Mouse (Mus musculus) forebrain, embryonic 16.5 days (tissue): ENCODE results near the gene Kcnn1. TPM values are rescaled to one million over a fixed set of nuclear protein-coding genes. Genes with fewer than 3 reads are reported as not detected.

Experiments
- ATAC-seq: fragments of 200-750 bp; cut with Nextera tagmentation; 2 replicates; pipeline ENCODE4 v1.8.0; 2017; ENCODE audit warnings: mild to moderate bottlenecking, moderate library complexity
- H3K27ac ChIP-seq: fragments of 300-500 bp; sonication (generic); 2 replicates; pipeline ENCODE4 v1.5.1; 2014; ENCODE audit warnings: low read length, control low read depth
- H3K27me3 ChIP-seq: fragments of 300-500 bp; sonication (generic); replicated peaks from 2 replicates; pipeline ENCODE4 v1.6.1; 2014; ENCODE audit warnings: low read length; ENCODE audit not compliant: control insufficient read depth, insufficient read depth
- H3K36me3 ChIP-seq: fragments of 300-500 bp; sonication (generic); 2 replicates; pipeline ENCODE4 v1.6.1; 2014; ENCODE audit not compliant: control insufficient read depth, insufficient read depth
- H3K4me1 ChIP-seq: fragments of 300-500 bp; sonication (generic); replicated peaks from 2 replicates; pipeline ENCODE4 v1.6.1; 2014; ENCODE audit warnings: low read length; ENCODE audit not compliant: control insufficient read depth, insufficient read depth
- H3K4me2 ChIP-seq: fragments of 300-500 bp; sonication (generic); 2 replicates; pipeline ENCODE4 v1.6.1; 2014; ENCODE audit warnings: mild to moderate bottlenecking, low read length, control low read depth
- H3K4me3 ChIP-seq: fragments of 300-500 bp; sonication (generic); replicated peaks from 2 replicates; pipeline ENCODE4 v1.5.1; 2014; ENCODE audit warnings: mild to moderate bottlenecking, low read length, control low read depth
- H3K9ac ChIP-seq: fragments of 300-500 bp; sonication (generic); replicated peaks from 2 replicates; pipeline ENCODE4 v1.6.1; 2014; ENCODE audit warnings: low read depth, low read length, control low read depth
- H3K9me3 ChIP-seq: fragments of 300-500 bp; sonication (generic); 2 replicates; pipeline ENCODE4 v1.6.1; 2016; ENCODE audit warnings: low read length; ENCODE audit not compliant: control insufficient read depth
- WGBS: fragments of 180-500 bp; shearing (Covaris S2); extraction: QIAGEN DNeasy Blood & Tissue Kit; methylation state at CpG from one replicate; pipeline ENCODE4 v1.1.7; 2014; 5-methylcytosine and 5-hydroxymethylcytosine counted together
- polyA plus RNA-seq: library from polyadenylated mRNA; unstranded; fragments of >200 nt; fragmentation: Nextera tagmentation; extraction: Ambion mirVana; gene quantifications from 2 replicates; pipeline ENCODE4 v1.2.1, GENCODE M21; 2015

The Kcnn1 gene
- polyA plus RNA-seq, 1 experiment from 2014 or later: 13.4 TPM

DNA sequence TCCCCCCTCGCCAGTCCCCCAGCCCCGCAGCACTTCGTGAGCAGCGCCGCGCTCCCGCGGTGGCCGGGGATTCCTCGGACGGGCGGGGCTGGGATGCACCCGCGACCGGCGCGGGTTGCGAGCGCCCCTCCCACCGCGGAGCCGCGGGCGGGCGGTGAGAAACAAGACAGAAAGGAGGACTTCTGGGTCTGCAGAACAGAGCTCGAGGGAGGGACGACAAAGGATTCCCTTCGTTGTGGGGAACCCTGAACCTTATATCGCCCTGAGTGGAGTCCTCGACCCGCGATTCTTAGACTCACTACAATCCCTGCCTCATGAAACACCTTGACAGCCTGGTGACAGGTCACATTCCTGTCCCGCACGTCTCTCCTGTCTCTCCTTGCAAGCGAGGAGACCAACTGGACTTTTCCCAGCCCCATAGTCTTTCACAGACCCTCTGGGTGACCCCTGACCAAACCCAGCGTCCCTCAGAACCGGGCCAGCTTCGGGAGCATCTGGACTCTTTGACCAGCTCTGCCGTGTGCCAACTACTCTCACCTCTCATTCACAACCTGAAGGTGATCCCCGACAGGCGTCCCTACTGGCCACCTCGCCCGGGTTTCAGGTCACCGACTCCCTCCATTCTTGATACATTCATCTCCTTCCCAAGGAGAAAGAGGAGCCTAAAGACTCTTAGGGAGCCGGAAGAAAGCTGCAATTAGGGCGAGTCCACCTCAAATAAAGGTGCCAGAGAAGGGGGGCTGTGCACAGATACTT, 1.1 kb upstream of the Kcnn1 start:
- peak overlapping the region; percentile 59 for H3K4me3 ChIP-seq
- H3K36me3 ChIP-seq: 0 out of 2 replicates have a peak, but pooled peaks cover 5% of the 10 kb centered on the region
- H3K4me1 ChIP-seq: peaks cover 49% of the 10 kb centered on the region
- peak overlapping the region; percentile 96 for H3K27ac ChIP-seq
- peak overlapping the region; percentile 96 for H3K4me2 ChIP-seq
- no peaks in the 10 kb centered on the region; the same call in 1 of the 2 replicates for H3K27me3 ChIP-seq
- ATAC-seq: no peak
- peak overlapping the region; percentile 76 for H3K9ac ChIP-seq
- H3K9me3 ChIP-seq: no peaks in the 10 kb centered on the region
- WGBS: under 1% methylated on average over 46 of the region's 46 CpGs

DNA sequence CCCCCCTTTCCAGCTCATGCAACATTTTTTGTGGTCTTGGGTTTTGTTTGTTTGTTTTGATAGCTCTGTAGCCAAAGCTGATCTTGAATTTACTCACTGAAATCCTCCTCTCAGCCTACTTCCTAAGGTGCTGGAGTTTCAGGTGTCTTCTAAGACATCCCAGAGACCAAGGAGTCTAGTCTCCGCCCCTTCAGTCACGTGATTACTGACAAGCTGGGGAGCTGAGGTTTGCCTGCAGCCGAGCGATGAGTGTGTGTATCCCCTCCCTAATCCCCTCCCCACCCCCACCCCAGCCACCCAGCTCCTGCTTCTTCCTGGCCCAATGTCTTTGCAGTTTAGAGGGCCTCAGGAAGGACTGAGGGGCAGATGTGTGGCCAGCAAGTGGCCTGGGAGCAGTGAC, 5.5 kb downstream of the Kcnn1 start:
- Histone ChIP-seq H3K36me3 (no peaks in the 10 kb centered on the region), H3K4me3 (no peak overlapping the region), H3K4me2 (no peak overlapping the region), H3K27ac (no peak overlapping the region), H3K9me3 (no peaks in the 10 kb centered on the region), H3K27me3 (no peaks in the 10 kb centered on the region; the same call in 1 of the 2 replicates), H3K4me1 (peaks cover 22% of the 10 kb centered on the region), H3K9ac (no peak overlapping the region)
- no peak for ATAC-seq
- WGBS: 11% methylated on average over 4 of the region's 4 CpGs

DNA sequence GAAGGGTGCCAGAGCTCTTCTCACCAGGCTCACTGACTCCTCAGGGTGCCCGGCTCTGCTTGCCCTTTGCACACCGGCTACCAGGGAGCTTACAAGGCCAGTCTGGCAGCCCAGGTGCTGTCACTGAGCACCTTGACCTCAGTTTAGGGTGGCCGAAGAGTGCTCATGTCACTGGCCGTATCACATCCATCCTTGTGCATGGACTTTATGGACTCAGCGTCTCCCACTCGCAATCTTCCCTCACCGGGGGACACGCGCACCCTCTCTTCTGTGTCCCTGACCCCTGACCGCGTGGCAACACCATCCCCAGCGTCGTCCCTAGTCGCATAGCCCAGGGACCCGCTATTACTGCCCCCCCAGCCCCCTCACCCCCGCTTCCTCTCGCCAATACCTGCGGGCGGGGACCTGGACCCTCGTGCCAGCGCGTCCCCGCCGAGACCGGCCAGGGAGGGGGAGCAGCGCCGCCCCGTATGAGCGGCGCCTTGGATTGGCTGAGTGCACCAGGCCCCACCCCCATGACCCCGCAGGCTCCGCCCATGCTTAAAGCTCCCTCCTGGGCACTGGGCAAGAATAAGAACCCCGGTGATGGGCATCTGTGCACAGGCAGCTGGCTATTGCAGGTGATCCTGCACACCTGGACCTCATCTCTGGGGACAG, 6.4 kb downstream of the Kcnn1 start:
- peak; percentile 79 for ATAC-seq
- WGBS: 6% methylated on average over 33 of the region's 33 CpGs
- peaks cover 16% of the 10 kb centered on the region for H3K4me1 ChIP-seq

DNA sequence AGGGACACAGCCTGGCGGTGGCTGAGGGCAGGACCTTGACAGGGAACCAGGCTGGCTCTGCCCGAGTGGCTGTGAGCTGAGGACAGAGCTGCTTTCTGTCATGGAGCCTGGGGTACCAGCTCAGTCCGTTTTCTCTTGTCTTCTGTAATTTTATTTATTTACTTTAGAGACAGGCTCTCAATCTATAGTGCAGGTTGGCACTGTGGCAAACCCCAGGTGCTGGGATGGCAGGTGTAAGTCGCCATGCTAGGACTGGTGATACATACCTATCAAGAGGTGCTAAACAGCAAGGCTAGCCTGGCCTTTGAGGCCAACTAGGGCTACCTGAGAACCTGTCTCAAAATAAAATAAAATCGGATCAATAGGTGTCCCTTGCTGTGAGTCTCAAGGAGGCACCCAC, 7.0 kb downstream of the Kcnn1 start:
- WGBS: 67% methylated on average over 5 of the region's 5 CpGs
- H3K4me1 ChIP-seq: peaks cover 13% of the 10 kb centered on the region
- no peaks in the 10 kb centered on the region for H3K36me3 ChIP-seq
- no peak overlapping the region for H3K4me2 ChIP-seq
- H3K27me3 ChIP-seq: no peaks in the 10 kb centered on the region
- H3K9ac ChIP-seq: no peak overlapping the region
- H3K27ac ChIP-seq: no peak overlapping the region
- no peak overlapping the region for H3K4me3 ChIP-seq
- no peaks in the 10 kb centered on the region for H3K9me3 ChIP-seq
- ATAC-seq: no peak

More for the DNA sequence above, 6.4 kb downstream of the Kcnn1 start:
- Histone ChIP-seq H3K27me3 (no peaks in the 10 kb centered on the region), H3K4me2 (peak overlapping the region; percentile 75), H3K27ac (no peak overlapping the region), H3K36me3 (no peaks in the 10 kb centered on the region), H3K4me3 (peak overlapping the region; percentile 51), H3K9me3 (no peaks in the 10 kb centered on the region), H3K9ac (peak overlapping the region; percentile 63)

DNA sequence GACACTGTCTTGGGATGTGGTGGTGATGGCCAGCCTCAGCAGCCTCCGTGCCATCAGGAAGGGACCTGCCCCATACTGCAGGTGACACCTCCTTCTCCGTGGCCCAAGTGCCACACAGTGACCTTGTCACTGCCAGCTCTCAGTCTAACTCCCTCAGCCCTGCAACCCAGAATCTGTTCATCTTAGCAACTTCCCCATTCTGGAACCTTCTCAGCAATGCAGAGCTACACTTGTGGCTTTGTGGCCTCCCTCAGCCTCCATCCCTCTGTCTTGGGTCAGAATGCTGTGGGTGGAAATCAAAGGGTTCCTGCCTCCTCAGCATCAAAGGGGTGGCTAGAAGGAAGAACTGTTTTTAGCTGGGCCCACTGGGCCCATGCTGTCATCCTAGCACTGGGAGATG, 9.2 kb downstream of the Kcnn1 start:
- ATAC-seq: no peak
- H3K4me1 ChIP-seq: peaks cover 13% of the 10 kb centered on the region
- no peaks in the 10 kb centered on the region for H3K36me3 ChIP-seq
- no peaks in the 10 kb centered on the region for H3K27me3 ChIP-seq
- no peak overlapping the region for H3K27ac ChIP-seq
- no peak overlapping the region for H3K4me3 ChIP-seq
- 85% methylated on average over 2 of the region's 2 CpGs for WGBS
- H3K4me2 ChIP-seq: no peak overlapping the region
- no peaks in the 10 kb centered on the region for H3K9me3 ChIP-seq
- no peak overlapping the region for H3K9ac ChIP-seq

DNA sequence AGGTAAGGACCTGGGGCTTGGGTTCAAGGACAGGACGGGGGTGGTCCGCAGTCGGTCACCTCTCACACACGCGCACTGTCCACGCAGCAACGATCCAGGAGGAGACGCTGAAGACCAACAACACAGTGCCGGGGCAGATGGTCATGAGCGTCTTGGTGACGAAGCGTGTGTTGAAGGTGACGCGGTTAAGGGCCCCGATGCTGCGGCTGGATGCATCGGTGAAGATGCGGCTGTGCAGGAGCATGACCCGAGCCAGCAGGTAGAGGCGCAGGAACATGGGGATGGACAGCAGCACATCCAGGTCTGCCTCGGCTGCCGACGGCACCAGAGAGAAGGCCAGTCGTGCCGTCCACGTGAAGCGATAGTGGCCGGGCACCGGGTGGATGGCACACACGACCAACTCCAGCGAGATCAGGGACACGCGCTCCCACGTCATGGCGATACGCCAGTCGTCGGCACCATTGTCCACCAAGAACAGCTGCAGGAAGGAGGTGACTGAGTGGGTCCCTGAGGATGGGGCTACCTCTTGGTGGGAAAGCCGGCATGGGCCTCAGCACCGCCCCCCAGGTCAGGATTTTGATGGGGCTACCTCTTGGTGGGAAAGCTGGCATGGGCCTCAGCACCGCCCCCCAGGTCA, 10.3 kb downstream of the Kcnn1 start:
- H3K4me3 ChIP-seq: no peak overlapping the region
- ATAC-seq: no peak

DNA sequence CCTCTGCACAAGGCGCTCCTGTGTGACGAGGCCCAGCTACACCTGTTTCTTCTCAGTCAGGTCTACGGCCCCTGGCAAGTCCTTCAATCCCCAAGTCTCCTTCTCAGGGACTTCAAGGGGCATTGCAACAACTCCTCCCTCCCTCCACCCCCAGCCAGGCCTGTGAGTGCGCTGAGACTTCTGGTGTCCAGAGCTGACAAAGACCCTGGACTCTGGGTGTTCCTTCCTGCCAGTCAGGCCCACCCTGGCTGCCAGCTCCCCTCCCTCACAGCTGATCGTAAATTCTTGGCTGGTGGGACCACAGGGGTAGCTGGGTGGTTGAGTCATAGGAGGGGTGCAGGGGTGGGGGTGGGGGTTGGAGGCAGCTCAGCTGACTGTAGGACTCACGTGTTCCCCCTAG, 11.2 kb downstream of the Kcnn1 start:
- WGBS: 53% methylated on average over 6 of the region's 6 CpGs
- Histone ChIP-seq H3K27me3 (no peaks in the 10 kb centered on the region), H3K9ac (no peak overlapping the region), H3K9me3 (no peaks in the 10 kb centered on the region), H3K27ac (no peak overlapping the region), H3K4me1 (peaks cover 6% of the 10 kb centered on the region), H3K36me3 (no peaks in the 10 kb centered on the region), H3K4me2 (no peak overlapping the region), H3K4me3 (no peak overlapping the region)
- ATAC-seq: no peak

More for the DNA sequence above, 10.3 kb downstream of the Kcnn1 start:
- H3K4me1 ChIP-seq: peaks cover 13% of the 10 kb centered on the region
- H3K36me3 ChIP-seq: no peaks in the 10 kb centered on the region
- H3K27ac ChIP-seq: no peak overlapping the region
- WGBS: 92% methylated on average over 41 of the region's 41 CpGs
- H3K27me3 ChIP-seq: no peaks in the 10 kb centered on the region
- no peak overlapping the region for H3K4me2 ChIP-seq
- no peak overlapping the region for H3K9ac ChIP-seq
- H3K9me3 ChIP-seq: no peaks in the 10 kb centered on the region

DNA sequence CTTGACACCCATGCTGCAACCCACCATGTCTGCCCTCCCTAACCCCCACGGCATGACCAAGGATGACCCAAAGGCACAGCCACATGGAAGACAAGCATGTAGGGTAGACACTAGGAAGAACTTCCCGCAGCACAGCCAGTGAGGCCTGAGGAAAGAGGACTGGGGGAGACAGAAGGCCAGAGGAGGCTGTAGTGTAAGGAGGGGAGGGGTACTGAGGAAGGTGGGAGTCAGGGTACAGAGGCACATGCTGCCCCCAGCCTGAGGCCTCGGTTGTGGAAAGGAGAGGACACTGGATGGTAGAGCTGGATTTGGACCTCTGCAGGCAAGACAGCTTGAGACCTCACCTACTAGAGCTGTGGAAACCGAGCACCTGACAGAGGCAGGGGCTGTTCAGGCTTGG, 12.1 kb downstream of the Kcnn1 start:
- no peak for ATAC-seq
- Histone ChIP-seq H3K4me1 (no peaks in the 10 kb centered on the region), H3K4me3 (no peak overlapping the region), H3K9ac (no peak overlapping the region), H3K27ac (no peak overlapping the region), H3K27me3 (no peaks in the 10 kb centered on the region), H3K9me3 (no peaks in the 10 kb centered on the region), H3K4me2 (no peak overlapping the region), H3K36me3 (no peaks in the 10 kb centered on the region)
- WGBS: 89% methylated on average over 4 of the region's 4 CpGs

DNA sequence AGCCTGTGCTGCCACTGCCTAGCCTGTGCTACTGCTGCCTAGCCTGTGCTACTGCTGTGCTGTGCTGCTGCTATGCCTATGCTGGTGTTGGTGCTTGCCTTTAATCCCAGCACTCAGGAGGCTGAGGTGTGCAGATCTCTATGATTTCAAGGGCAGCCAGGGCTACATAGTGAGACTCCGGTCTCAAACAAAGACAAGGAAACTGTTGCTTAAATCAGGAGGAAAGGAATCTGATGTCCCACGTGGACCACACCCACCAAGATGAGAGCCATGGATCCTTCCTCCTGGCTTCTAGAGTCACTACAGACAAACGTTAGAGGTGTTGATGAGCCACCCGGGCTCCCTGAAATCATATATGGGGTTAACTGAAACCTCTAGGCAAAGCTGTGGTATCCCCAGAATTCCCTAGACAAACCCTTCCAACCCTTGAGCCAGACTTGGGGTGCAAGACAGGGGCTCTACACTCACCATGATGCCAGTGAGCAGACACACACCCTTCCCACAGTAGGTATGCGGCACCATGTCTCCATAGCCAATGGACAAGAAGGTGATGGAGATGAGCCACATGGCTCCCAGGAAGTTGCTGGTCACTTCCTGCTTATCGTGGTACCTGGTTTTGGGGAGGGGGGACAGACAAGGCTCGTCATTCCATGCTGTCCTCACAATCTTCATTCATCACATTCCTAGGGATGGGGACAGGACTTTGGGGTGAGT, 12.8 kb downstream of the Kcnn1 start:
- Histone ChIP-seq H3K4me3 (no peak overlapping the region), H3K9me3 (no peaks in the 10 kb centered on the region), H3K27ac (no peak overlapping the region), H3K27me3 (no peaks in the 10 kb centered on the region), H3K36me3 (no peaks in the 10 kb centered on the region), H3K4me2 (no peak overlapping the region), H3K4me1 (no peaks in the 10 kb centered on the region), H3K9ac (no peak overlapping the region)
- WGBS: 86% methylated on average over 7 of the region's 7 CpGs
- no peak for ATAC-seq
